Mouse (Mus musculus) neural tube, embryonic 14.5 days (tissue): ENCODE measurements around the gene Ppif. TPM values are rescaled to one million over a fixed set of nuclear protein-coding genes. Genes with fewer than 3 reads are reported as not detected.
A peak's percentile ranks its signal among the peaks of the same experiment; 100 is the strongest.

Source experiments
- ATAC-seq: fragments of 200-750 bp; cut with Nextera tagmentation; 2 replicates; pipeline ENCODE4 v1.8.0; 2017; ENCODE audit warnings: low read depth, mild to moderate bottlenecking, moderate TSS enrichment, moderate library complexity
- H3K27ac ChIP-seq: fragments of 300-500 bp; sonication (generic); 2 replicates; pipeline ENCODE4 v1.5.1; 2014; ENCODE audit warnings: low read depth, mild to moderate bottlenecking, control low read depth, low read length, moderate library complexity, mixed read lengths
- H3K27me3 ChIP-seq: fragments of 300-500 bp; sonication (generic); 2 replicates; pipeline ENCODE4 v1.6.1; 2014; ENCODE audit warnings: low read length; ENCODE audit not compliant: control insufficient read depth, insufficient read depth
- H3K36me3 ChIP-seq: fragments of 300-500 bp; sonication (generic); 2 replicates; pipeline ENCODE4 v1.6.1; 2014; ENCODE audit warnings: low read length, mixed read lengths; ENCODE audit not compliant: control insufficient read depth, insufficient read depth
- H3K4me1 ChIP-seq: fragments of 300-500 bp; sonication (generic); 2 replicates; pipeline ENCODE4 v1.6.1; 2014; ENCODE audit warnings: low read length; ENCODE audit not compliant: control insufficient read depth, insufficient read depth
- H3K4me2 ChIP-seq: fragments of 300-500 bp; sonication (generic); 2 replicates; pipeline ENCODE4 v1.6.1; 2014; ENCODE audit warnings: mild to moderate bottlenecking, low read depth, low read length, control low read depth
- H3K4me3 ChIP-seq: fragments of 300-500 bp; sonication (generic); 2 replicates; pipeline ENCODE4 v1.5.1; 2014; ENCODE audit warnings: low read depth, low read length, control low read depth, mixed read lengths
- H3K9ac ChIP-seq: fragments of 300-500 bp; sonication (generic); replicated peaks from 2 replicates; pipeline ENCODE4 v1.6.1; 2014; ENCODE audit warnings: low read depth, mild to moderate bottlenecking, control low read depth, low read length, mixed read lengths
- H3K9me3 ChIP-seq: fragments of 300-500 bp; sonication (generic); 2 replicates; pipeline ENCODE4 v1.6.1; 2016; ENCODE audit warnings: low read length; ENCODE audit not compliant: control insufficient read depth
- WGBS: fragments of 180-500 bp; shearing (Covaris S2); extraction: QIAGEN DNeasy Blood & Tissue Kit; methylation state at CpG from one replicate; pipeline ENCODE4 v1.1.7; 2014; 5-methylcytosine and 5-hydroxymethylcytosine counted together
- polyA plus RNA-seq: library from polyadenylated mRNA; unstranded; fragments of >200 nt; fragmentation: Nextera tagmentation; extraction: Ambion mirVana; gene quantifications from 2 replicates; pipeline ENCODE4 v1.2.1, GENCODE M21; 2014

Gene Ppif
- polyA plus RNA-seq, 1 experiment from 2014 or later: 41.2 TPM

GRCm38 (mm10) chr14:25710073-25710472 lies 16.1 kb downstream of the Ppif start:
- H3K9ac ChIP-seq: no peak overlapping the region
- no peaks in the 10 kb centered on the region for H3K27me3 ChIP-seq
- H3K4me3 ChIP-seq: no peak overlapping the region
- peaks cover 5% of the 10 kb centered on the region; the same call in 1 of the 2 replicates for H3K4me1 ChIP-seq
- H3K36me3 ChIP-seq: no peaks in the 10 kb centered on the region
- H3K27ac ChIP-seq: no peak overlapping the region
- H3K9me3 ChIP-seq: no peaks in the 10 kb centered on the region
- 72% methylated on average over 4 of the region's 4 CpGs for WGBS
- no peak for ATAC-seq
- no peak overlapping the region for H3K4me2 ChIP-seq

- Histone ChIP-seq H3K36me3 (no peaks in the 10 kb centered on the region), H3K27ac (no peak overlapping the region), H3K9me3 (no peaks in the 10 kb centered on the region), H3K4me3 (no peak overlapping the region), H3K4me2 (no peak overlapping the region), H3K9ac (no peak overlapping the region), H3K4me1 (peaks cover 5% of the 10 kb centered on the region; the same call in 1 of the 2 replicates), H3K27me3 (no peaks in the 10 kb centered on the region)
- 58% methylated on average over 4 of the region's 4 CpGs for WGBS
- ATAC-seq: no peak
Observed at GRCm38 (mm10) chr14:25710681-25711080, 16.7 kb downstream of the Ppif start.

GRCm38 (mm10) chr14:25711177-25711576 lies 17.2 kb downstream of the Ppif start:
- Histone ChIP-seq H3K27ac (no peak overlapping the region), H3K4me2 (no peak overlapping the region), H3K9me3 (no peaks in the 10 kb centered on the region), H3K27me3 (no peaks in the 10 kb centered on the region), H3K9ac (no peak overlapping the region), H3K36me3 (no peaks in the 10 kb centered on the region), H3K4me3 (no peak overlapping the region), H3K4me1 (peaks cover 5% of the 10 kb centered on the region; the same call in 1 of the 2 replicates)
- no peak for ATAC-seq
- WGBS: 76% methylated on average over 7 of the region's 7 CpGs

GRCm38 (mm10) chr14:25711602-25712001 lies 17.6 kb downstream of the Ppif start:
- Histone ChIP-seq H3K27me3 (no peaks in the 10 kb centered on the region), H3K4me1 (peaks cover 5% of the 10 kb centered on the region; the same call in 1 of the 2 replicates), H3K9ac (no peak overlapping the region), H3K4me2 (no peak overlapping the region), H3K36me3 (no peaks in the 10 kb centered on the region), H3K9me3 (no peaks in the 10 kb centered on the region), H3K27ac (no peak overlapping the region), H3K4me3 (no peak overlapping the region)
- no peak for ATAC-seq
- WGBS: 67% methylated on average over 8 of the region's 8 CpGs

GRCm38 (mm10) chr14:25713443-25713842 lies 19.5 kb downstream of the Ppif start:
- WGBS: 12% methylated on average over 4 of the region's 4 CpGs
- peaks cover 4% of the 10 kb centered on the region; the same call in 1 of the 2 replicates for H3K4me1 ChIP-seq
- H3K9me3 ChIP-seq: no peaks in the 10 kb centered on the region
- no peaks in the 10 kb centered on the region for H3K27me3 ChIP-seq
- H3K9ac ChIP-seq: no peak overlapping the region
- ATAC-seq: peak; percentile 44; the same call in 1 of the 2 replicates
- H3K27ac ChIP-seq: no peak overlapping the region
- no peak overlapping the region for H3K4me3 ChIP-seq
- no peaks in the 10 kb centered on the region for H3K36me3 ChIP-seq
- no peak overlapping the region for H3K4me2 ChIP-seq

GRCm38 (mm10) chr14:25716528-25716927 lies 22.6 kb downstream of the Ppif start:
- Histone ChIP-seq H3K4me1 (no peaks in the 10 kb centered on the region), H3K9ac (no peak overlapping the region), H3K4me3 (no peak overlapping the region), H3K27me3 (no peaks in the 10 kb centered on the region), H3K36me3 (no peaks in the 10 kb centered on the region), H3K4me2 (no peak overlapping the region), H3K27ac (no peak overlapping the region), H3K9me3 (no peaks in the 10 kb centered on the region)
- 96% methylated on average over 1 of the region's 1 CpGs for WGBS
- no peak for ATAC-seq

- 94% methylated on average over 8 of the region's 8 CpGs for WGBS
Observed at GRCm38 (mm10) chr14:25717718-25718117, 23.8 kb downstream of the Ppif start.

GRCm38 (mm10) chr14:25718471-25718870 lies 24.5 kb downstream of the Ppif start:
- Histone ChIP-seq H3K27ac (no peak overlapping the region), H3K9me3 (no peaks in the 10 kb centered on the region), H3K4me1 (no peaks in the 10 kb centered on the region), H3K36me3 (no peaks in the 10 kb centered on the region), H3K27me3 (no peaks in the 10 kb centered on the region), H3K4me3 (no peak overlapping the region), H3K9ac (no peak overlapping the region), H3K4me2 (no peak overlapping the region)
- no peak for ATAC-seq
- 0% methylated on average over 2 of the region's 2 CpGs for WGBS

More at GRCm38 (mm10) chr14:25717718-25718117, 23.8 kb downstream of the Ppif start:
- Histone ChIP-seq H3K9me3 (no peaks in the 10 kb centered on the region), H3K9ac (no peak overlapping the region), H3K4me2 (no peak overlapping the region), H3K27me3 (no peaks in the 10 kb centered on the region), H3K36me3 (no peaks in the 10 kb centered on the region), H3K4me3 (no peak overlapping the region), H3K4me1 (no peaks in the 10 kb centered on the region), H3K27ac (no peak overlapping the region)
- ATAC-seq: no peak

- no peak overlapping the region for H3K27ac ChIP-seq
- 60% methylated on average over 9 of the region's 9 CpGs for WGBS
- ATAC-seq: no peak
- H3K4me2 ChIP-seq: no peak overlapping the region
- no peaks in the 10 kb centered on the region for H3K36me3 ChIP-seq
- no peaks in the 10 kb centered on the region for H3K4me1 ChIP-seq
- H3K27me3 ChIP-seq: no peaks in the 10 kb centered on the region
- H3K9ac ChIP-seq: no peak overlapping the region
- no peaks in the 10 kb centered on the region for H3K9me3 ChIP-seq
- no peak overlapping the region for H3K4me3 ChIP-seq
Observed at GRCm38 (mm10) chr14:25719371-25719770, 25.4 kb downstream of the Ppif start.
